Mouse (Mus musculus) hindbrain, embryonic 10.5 days (tissue): Measurements from ENCODE around the gene Polr3g. TPM values are rescaled to one million over a fixed set of nuclear protein-coding genes. Genes with fewer than 3 reads are reported as not detected.
A peak's percentile ranks its signal among the peaks of the same experiment; 100 is the strongest.

ENCODE experiments used
- DNase-seq: peaks from one replicate; pipeline ENCODE4 v3.0.0-alpha.2; 2017; ENCODE audit warnings: low spot score
- H3K27ac ChIP-seq: fragments of 300-500 bp; sonication (generic); 2 replicates; pipeline ENCODE4 v1.5.1; 2016; ENCODE audit warnings: mild to moderate bottlenecking, moderate library complexity
- H3K27me3 ChIP-seq: fragments of 300-500 bp; sonication (generic); 2 replicates; pipeline ENCODE4 v1.6.1; 2016; ENCODE audit warnings: mild to moderate bottlenecking; ENCODE audit not compliant: poor library complexity, insufficient read depth, severe bottlenecking
- H3K36me3 ChIP-seq: fragments of 300-500 bp; sonication (generic); 2 replicates; pipeline ENCODE4 v1.6.1; 2016; ENCODE audit warnings: mild to moderate bottlenecking, moderate library complexity
- H3K4me1 ChIP-seq: fragments of 300-500 bp; sonication (generic); replicated peaks from 2 replicates; pipeline ENCODE4 v1.6.1; 2016; ENCODE audit warnings: mild to moderate bottlenecking
- H3K4me3 ChIP-seq: fragments of 300-500 bp; sonication (generic); 2 replicates; pipeline ENCODE4 v1.5.1; 2016; ENCODE audit warnings: mild to moderate bottlenecking, moderate library complexity
- H3K9me3 ChIP-seq: fragments of 300-500 bp; sonication (generic); 2 replicates; pipeline ENCODE4 v1.6.1; 2016; ENCODE audit warnings: mild to moderate bottlenecking, moderate library complexity
- WGBS: fragments of 180-500 bp; shearing (Covaris S2); methylation state at CpG from one replicate; pipeline ENCODE4 v1.1.7; 2016; 5-methylcytosine and 5-hydroxymethylcytosine counted together
- polyA plus RNA-seq: library from polyadenylated mRNA; unstranded; fragments of >200 nt; fragmentation: Nextera tagmentation; extraction: Ambion mirVana; gene quantifications from 2 replicates; pipeline ENCODE4 v1.2.1, GENCODE M21; 2016

Gene Polr3g
- polyA plus RNA-seq, 1 experiment from 2014 or later = 13.3 TPM

GRCm38 (mm10) chr13:81711546-81712371 lies 946 bp upstream of the Polr3g start:
- H3K27ac ChIP-seq = peak overlapping the region; percentile 86
- peak overlapping the region; percentile 80 for H3K4me3 ChIP-seq
- H3K4me1 ChIP-seq = peaks cover 32% of the 10 kb centered on the region
- under 1% methylated on average over 42 of the region's 42 CpGs for WGBS
- H3K9me3 ChIP-seq = no peaks in the 10 kb centered on the region
- H3K27me3 ChIP-seq = 0 out of 2 replicates have a peak, but pooled peaks cover 6% of the 10 kb centered on the region
- DNase-seq = no peak
- no peaks in the 10 kb centered on the region for H3K36me3 ChIP-seq

DNA sequence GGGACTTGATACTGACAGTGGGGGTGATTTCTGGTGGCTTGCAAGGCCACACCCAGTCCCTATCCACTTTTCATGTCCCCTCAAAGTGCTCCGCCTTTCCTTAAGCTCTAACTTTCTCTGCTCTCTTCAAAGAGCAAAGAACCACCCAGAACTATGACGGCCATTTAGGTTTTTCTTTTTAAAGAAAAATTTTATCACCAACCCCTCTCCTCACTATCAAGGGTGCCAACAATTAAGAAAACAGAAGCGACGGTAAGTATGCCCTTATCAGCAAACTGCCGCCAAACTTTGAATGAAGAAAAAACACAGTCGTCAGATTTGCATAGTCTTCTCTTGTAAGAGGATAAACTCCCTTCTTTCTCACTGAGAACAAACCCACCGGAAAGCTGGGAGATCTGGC lies 547 bp downstream of the Polr3g start:
- H3K27me3 ChIP-seq = 0 out of 2 replicates have a peak, but pooled peaks cover 6% of the 10 kb centered on the region
- peak overlapping the region; percentile 86 for H3K27ac ChIP-seq
- under 1% methylated on average over 7 of the region's 7 CpGs for WGBS
- no peaks in the 10 kb centered on the region for H3K36me3 ChIP-seq
- no peaks in the 10 kb centered on the region for H3K9me3 ChIP-seq
- peak overlapping the region; percentile 80 for H3K4me3 ChIP-seq
- peaks cover 32% of the 10 kb centered on the region for H3K4me1 ChIP-seq
- DNase-seq = no peak

DNA sequence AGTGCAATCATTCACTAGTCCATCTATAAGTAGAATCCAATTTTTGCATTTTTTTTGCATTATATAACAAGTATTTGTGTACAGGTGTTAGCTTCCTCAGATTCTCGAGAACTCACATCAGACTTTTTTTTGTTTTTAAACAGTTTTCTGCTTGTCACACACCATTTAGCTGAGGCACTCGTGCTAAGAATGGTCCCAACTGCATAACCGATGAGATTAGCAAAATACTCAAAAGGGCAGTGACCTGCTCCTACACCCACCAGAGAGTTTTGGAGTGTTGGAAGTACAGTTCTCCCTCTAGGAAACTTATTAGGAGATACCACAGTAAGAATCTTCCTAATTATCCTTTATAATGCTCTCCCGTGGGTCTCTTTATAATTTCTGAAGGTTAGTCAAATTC lies 1.0 kb downstream of the Polr3g start:
- DNase-seq = no peak
- 48% methylated on average over 4 of the region's 4 CpGs for WGBS
- Histone ChIP-seq H3K9me3 (no peaks in the 10 kb centered on the region), H3K36me3 (no peaks in the 10 kb centered on the region), H3K4me3 (peak overlapping the region; percentile 80), H3K27me3 (0 out of 2 replicates have a peak, but pooled peaks cover 6% of the 10 kb centered on the region), H3K27ac (no peak overlapping the region), H3K4me1 (peaks cover 32% of the 10 kb centered on the region)

DNA sequence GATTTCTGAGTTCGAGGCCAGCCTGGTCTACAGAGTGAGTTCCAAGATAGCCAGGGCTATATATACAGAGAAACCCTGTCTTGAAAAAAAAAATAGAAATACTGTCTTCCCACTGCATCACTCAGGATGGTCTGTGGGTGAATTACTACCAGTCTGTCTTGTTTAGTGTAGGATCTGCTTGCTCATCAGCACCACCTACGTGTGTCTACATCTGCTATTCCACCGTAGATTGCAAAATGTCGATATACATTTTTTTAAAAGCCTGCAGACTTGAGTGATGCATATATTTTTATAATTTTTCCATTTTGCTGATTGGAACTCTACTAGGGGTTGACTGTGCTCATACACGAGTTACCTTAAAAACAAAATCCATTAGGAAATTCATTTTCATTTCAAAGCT lies 4.5 kb downstream of the Polr3g start:
- Histone ChIP-seq H3K4me1 (peaks cover 16% of the 10 kb centered on the region), H3K36me3 (peaks cover 4% of the 10 kb centered on the region; the same call in 1 of the 2 replicates), H3K9me3 (no peaks in the 10 kb centered on the region), H3K27ac (no peak overlapping the region), H3K27me3 (no peaks in the 10 kb centered on the region), H3K4me3 (no peak overlapping the region)
- DNase-seq = no peak
- whole genome bisulfite sequencing = 91% methylated on average over 5 of the region's 5 CpGs

- WGBS = 86% methylated on average over 9 of the region's 9 CpGs
- H3K4me1 ChIP-seq = no peaks in the 10 kb centered on the region
- no peak overlapping the region for H3K27ac ChIP-seq
- H3K27me3 ChIP-seq = no peaks in the 10 kb centered on the region
- H3K36me3 ChIP-seq = peaks cover 4% of the 10 kb centered on the region; the same call in 1 of the 2 replicates
- H3K9me3 ChIP-seq = no peaks in the 10 kb centered on the region
- no peak overlapping the region for H3K4me3 ChIP-seq
- no peak for DNase-seq
Observed at GRCm38 (mm10) chr13:81703621-81704020, 7.2 kb downstream of the Polr3g start.

- Histone ChIP-seq H3K4me3 (no peak overlapping the region), H3K4me1 (no peaks in the 10 kb centered on the region), H3K27me3 (no peaks in the 10 kb centered on the region), H3K9me3 (no peaks in the 10 kb centered on the region), H3K27ac (no peak overlapping the region), H3K36me3 (peaks cover 8% of the 10 kb centered on the region)
- WGBS = 73% methylated on average over 7 of the region's 7 CpGs
- no peak for DNase-seq
Observed at GRCm38 (mm10) chr13:81703148-81703547, 7.7 kb downstream of the Polr3g start.

GRCm38 (mm10) chr13:81694446-81694845 lies 16.4 kb downstream of the Polr3g start:
- peaks cover 4% of the 10 kb centered on the region; the same call in 1 of the 2 replicates for H3K4me1 ChIP-seq
- no peak overlapping the region for H3K27ac ChIP-seq
- no peaks in the 10 kb centered on the region for H3K9me3 ChIP-seq
- H3K27me3 ChIP-seq = no peaks in the 10 kb centered on the region
- H3K36me3 ChIP-seq = peaks cover 30% of the 10 kb centered on the region
- DNase-seq = no peak
- H3K4me3 ChIP-seq = no peak overlapping the region
- 93% methylated on average over 12 of the region's 12 CpGs for WGBS

DNA sequence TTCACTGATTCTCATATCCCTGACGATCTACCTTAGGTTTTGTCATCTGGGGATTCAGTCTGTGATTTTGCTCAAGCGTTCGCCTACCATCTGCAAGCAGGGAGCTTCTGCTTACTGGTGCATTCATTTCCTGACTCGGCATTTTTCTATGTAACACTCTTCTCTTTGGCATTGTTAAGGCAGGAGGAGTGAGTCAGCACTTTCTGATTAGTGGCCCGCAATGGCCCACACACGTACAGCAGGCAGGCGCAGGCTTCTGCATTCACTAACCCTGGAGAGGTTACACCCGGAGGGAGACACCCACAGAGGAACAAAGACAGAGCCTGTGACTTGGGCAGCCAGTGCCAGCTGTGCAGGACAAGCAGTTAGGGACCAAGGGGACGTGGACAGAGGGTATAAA lies 19.2 kb downstream of the Polr3g start:
- no peaks in the 10 kb centered on the region for H3K27me3 ChIP-seq
- WGBS = 54% methylated on average over 9 of the region's 9 CpGs
- peaks cover 32% of the 10 kb centered on the region for H3K36me3 ChIP-seq
- DNase-seq = peak; percentile 27
- H3K27ac ChIP-seq = peak overlapping the region; percentile 56
- peaks cover 4% of the 10 kb centered on the region; the same call in 1 of the 2 replicates for H3K4me1 ChIP-seq
- no peaks in the 10 kb centered on the region for H3K9me3 ChIP-seq
- no peak overlapping the region for H3K4me3 ChIP-seq

DNA sequence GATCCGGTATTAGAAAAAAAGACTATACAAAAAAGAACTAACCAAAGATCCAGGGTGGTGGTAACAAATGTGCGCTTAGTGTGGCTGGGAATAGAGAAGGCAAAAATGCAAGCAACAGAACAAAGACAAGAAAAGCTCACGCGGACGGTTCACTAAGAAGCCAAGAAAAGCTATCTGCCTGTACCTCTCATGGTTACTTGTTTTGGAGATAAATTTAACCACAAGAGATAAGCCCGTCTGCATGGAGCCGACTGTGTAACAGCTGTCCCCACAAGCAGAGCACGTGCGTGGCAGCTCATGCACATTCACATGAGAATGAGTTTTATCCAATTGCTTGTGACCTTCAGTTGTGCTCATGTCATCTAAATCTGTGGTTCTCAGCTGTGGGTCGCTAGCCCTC lies 20.3 kb downstream of the Polr3g start:
- H3K4me1 ChIP-seq = peaks cover 4% of the 10 kb centered on the region; the same call in 1 of the 2 replicates
- no peak for DNase-seq
- 93% methylated on average over 10 of the region's 10 CpGs for WGBS
- no peak overlapping the region for H3K27ac ChIP-seq
- H3K27me3 ChIP-seq = no peaks in the 10 kb centered on the region
- peaks cover 32% of the 10 kb centered on the region for H3K36me3 ChIP-seq
- H3K4me3 ChIP-seq = no peak overlapping the region
- H3K9me3 ChIP-seq = no peaks in the 10 kb centered on the region

- 89% methylated on average over 3 of the region's 3 CpGs for WGBS
- DNase-seq = no peak
- Histone ChIP-seq H3K27ac (no peak overlapping the region), H3K27me3 (no peaks in the 10 kb centered on the region), H3K4me3 (no peak overlapping the region), H3K9me3 (no peaks in the 10 kb centered on the region), H3K36me3 (peaks cover 30% of the 10 kb centered on the region), H3K4me1 (peaks cover 4% of the 10 kb centered on the region; the same call in 1 of the 2 replicates)
Observed at GRCm38 (mm10) chr13:81689587-81689986, 21.2 kb downstream of the Polr3g start.

- Histone ChIP-seq H3K4me3 (no peak overlapping the region), H3K4me1 (no peaks in the 10 kb centered on the region), H3K27ac (no peak overlapping the region), H3K9me3 (no peaks in the 10 kb centered on the region), H3K36me3 (peaks cover 36% of the 10 kb centered on the region), H3K27me3 (no peaks in the 10 kb centered on the region)
- DNase-seq = no peak
- WGBS = 95% methylated on average over 3 of the region's 3 CpGs
Observed at GRCm38 (mm10) chr13:81684884-81685283, 25.9 kb downstream of the Polr3g start.

- 89% methylated on average over 5 of the region's 5 CpGs for WGBS
- peaks cover 31% of the 10 kb centered on the region for H3K36me3 ChIP-seq
- H3K27ac ChIP-seq = no peak overlapping the region
- no peak overlapping the region for H3K4me3 ChIP-seq
- H3K27me3 ChIP-seq = no peaks in the 10 kb centered on the region
- no peaks in the 10 kb centered on the region for H3K9me3 ChIP-seq
- no peak for DNase-seq
- H3K4me1 ChIP-seq = no peaks in the 10 kb centered on the region
Observed at GRCm38 (mm10) chr13:81684258-81684657, 26.6 kb downstream of the Polr3g start.

DNA sequence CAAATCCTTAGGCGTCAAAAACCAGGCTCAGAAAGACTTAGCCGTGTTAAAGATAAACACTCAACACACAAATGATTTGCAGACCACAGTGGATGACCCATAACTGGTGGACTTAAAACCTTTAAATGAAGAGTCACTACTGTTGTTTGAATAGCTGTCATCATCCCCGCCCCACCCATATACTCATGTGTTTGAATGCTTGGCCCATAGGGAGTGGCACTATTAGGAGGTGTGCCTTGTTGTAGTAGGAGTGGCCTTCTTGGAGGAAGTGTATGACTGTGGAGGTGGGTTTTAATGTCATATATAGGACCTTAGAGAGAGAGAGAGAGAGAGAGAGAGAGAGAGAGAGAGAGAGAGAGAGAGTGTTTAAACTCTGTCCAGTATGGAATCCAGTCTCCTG lies 27.7 kb downstream of the Polr3g start:
- WGBS = 95% methylated on average over 3 of the region's 3 CpGs
- H3K9me3 ChIP-seq = no peaks in the 10 kb centered on the region
- H3K27me3 ChIP-seq = no peaks in the 10 kb centered on the region
- DNase-seq = no peak
- H3K4me1 ChIP-seq = no peaks in the 10 kb centered on the region
- no peak overlapping the region for H3K4me3 ChIP-seq
- no peak overlapping the region for H3K27ac ChIP-seq
- H3K36me3 ChIP-seq = peaks cover 26% of the 10 kb centered on the region
